Mouse (Mus musculus) testis, postnatal 14 days (tissue): Measurements from ENCODE around the gene Pnldc1.
"Not testable (repeated sequence)": the region's sequence is repeated elsewhere in the genome, so short reads cannot be mapped to it uniquely, and the experiment has no call there.

ENCODE experiments used
- DNase-seq: peaks from one replicate; pipeline ENCODE4 v3.0.0; 2021; ENCODE audit warnings: low spot score

Pnldc1 gene

DNA sequence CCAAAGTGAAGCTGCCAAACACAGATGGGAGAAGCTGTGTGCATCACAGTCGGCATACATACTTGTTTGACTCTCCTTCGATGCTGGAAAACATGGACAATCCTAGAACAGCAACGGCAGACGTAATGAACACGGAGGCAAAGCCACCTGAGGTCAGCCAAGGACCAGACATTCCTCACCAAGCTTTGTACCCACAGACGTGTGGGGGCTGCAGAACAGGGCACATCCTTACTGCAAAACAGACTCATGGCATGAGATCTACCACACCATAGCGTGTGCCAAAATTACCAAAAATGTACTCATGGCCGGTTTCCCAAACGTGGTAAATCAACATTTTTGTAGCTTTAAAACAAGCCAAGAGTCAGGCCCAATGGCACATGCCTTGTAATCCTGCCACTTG is 3.6 kb downstream of the Pnldc1 start:
- DNase-seq: no peak

DNA sequence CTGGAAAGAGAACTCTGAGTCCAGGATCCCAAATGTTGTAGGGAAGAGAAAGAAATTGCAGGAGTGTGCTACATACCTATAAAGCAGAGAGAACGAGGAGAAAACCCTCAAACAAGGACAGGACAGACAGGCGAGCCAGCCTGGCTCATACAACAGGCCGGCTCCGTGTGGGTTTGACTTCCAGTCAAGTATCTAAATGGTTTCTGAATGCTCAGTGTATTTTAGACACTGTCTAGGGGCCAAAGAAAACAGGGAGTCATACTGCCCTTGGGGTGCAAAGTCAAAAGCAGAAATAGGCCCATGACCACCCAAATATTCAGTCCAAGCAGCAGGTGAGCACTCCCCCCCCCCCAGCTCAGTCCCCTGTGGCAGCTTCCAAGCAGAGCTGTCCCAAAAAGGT is 4.2 kb downstream of the Pnldc1 start:
- no peak for DNase-seq

DNA sequence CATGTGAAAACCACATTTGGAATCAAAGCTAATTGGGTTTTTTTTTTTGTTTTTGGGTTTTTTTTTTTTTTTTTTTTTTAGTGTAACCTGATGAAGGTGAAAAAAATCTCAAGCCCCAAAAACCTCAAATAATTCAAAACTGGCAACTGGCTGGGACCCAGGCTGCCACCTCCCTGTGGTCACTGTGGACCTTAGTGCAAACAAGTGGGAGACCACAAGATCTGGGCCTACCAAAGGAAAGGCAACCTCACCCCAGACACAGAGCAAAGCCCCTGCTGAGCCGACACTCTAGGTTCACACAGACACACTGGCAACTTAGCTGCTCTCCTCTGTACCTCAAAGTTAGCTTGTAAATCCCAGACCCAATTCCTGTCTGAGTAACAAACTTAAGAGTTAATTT is 5.7 kb downstream of the Pnldc1 start:
- DNase-seq: no peak

DNA sequence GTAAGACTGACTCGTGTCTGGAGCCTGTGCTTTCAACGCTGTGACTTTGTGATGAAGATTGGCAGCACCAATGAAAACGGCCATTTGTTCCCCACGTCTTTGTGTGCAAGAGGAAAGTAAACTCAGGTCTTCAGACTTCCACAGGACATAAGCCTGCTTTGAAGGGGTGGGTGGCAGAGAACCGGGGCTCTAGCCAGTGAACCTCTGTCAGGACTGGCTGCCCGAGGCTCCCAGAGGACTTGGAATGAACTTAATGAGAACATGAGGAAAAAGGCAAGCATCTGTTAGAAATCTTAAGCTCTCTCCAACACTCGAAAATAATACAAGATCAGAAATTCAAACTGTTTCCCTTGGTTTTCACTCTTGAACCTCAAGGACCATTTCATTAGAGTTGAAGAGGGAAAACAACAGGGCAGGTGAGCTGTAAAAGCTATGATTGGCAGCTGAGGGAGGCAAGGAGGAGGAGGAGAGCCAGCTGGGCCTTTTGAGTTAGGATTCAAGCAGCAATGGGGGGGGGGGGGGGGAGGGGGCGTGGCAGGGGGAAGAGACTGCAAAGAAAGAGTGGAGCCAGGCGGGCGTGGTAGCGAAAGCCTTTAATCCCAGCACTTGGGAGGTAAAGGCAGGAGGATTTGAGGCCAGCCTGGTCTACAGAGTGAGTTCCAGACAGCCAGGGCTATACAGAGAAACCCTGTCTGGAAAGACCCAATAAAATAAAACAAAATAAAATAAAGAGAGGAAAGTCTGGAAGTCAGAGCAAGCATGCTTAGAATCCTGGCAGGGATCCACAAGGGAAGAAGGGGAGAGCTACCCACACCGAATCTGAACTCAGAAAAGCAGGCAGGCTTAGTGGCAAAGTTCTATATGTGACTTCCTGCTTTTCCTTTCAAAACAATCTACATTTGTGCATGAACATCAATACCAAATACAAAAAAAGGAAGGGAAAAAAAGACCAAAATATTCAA is 6.4 kb downstream of the Pnldc1 start:
- DNase-seq: no peak

DNA sequence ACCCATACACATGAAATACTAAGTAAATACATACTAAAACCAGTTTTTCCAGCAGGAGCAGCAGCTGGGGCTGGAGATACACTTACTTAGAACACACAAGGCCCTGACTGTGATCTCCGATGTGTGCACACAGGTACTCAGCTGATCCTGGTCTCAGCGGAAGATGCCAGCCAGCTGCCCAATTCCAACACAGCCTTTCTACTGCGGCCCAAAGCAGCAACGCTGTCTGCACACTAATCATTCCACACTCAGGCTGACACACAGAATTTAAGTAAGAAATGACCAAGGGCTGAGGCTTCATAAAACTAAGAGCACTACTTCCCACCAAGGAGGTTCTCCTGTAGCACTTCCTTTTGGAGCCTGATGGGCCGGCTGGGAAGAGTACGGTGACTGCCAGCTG is 7.7 kb downstream of the Pnldc1 start:
- DNase-seq: no peak

DNA sequence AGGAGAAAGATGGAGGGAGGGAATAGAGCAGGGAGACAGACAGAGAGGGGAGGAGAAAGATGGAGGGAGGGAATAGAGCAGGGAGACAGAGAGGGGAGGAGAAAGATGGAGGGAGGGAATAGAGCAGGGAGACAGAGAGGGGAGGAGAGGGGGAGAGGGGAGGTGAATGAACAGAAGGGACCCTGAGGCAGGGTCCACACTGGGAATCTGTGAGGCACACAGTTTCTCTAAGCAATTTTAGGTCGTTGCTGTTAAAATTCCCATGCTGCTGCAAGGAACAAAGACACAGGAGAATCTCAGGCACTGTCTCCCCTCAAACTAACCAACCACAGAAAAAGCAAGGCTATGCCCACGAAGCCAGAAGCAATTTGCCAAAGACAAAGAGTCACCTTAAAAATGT is 11.4 kb downstream of the Pnldc1 start:
- not testable (repeated sequence) for DNase-seq

DNA sequence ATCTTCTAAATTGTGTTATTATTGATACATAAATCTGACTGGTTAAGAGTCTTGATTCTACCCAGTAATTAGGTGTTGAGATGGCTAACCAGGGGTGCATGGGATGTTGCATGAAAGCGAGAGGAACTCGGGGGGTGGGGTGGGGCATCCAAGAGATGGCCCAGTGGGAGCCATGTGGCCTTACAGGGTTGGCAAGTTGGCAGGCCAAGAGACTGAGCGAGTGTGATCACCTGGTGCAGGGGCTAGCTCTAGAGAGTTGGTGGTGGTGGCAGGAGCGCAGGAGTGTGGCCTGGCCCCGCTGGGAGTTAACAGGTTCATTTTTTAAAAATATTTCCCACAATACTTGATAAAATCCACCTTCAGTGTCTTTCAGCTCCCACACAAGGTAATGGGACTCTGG is 12.4 kb downstream of the Pnldc1 start:
- DNase-seq: no peak

DNA sequence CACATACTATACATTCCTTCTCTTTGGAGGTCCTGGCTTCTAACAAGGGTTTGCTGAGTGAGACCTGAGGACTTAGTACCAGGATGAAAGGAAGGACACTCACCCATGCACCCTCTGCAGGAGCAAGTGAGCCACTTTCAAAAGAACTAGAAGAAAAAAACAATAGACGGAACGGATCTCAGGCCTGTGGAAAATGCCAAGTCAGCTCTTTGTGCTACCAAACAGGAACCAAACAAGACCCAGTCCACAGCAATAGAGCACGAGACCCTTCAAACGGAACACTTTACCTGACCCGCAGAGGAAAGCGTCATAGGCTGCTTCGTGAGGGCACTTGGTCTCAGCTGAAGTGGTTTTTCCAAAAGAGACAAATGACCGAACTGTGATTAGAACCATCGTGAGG is 18.0 kb downstream of the Pnldc1 start:
- DNase-seq: no peak

DNA sequence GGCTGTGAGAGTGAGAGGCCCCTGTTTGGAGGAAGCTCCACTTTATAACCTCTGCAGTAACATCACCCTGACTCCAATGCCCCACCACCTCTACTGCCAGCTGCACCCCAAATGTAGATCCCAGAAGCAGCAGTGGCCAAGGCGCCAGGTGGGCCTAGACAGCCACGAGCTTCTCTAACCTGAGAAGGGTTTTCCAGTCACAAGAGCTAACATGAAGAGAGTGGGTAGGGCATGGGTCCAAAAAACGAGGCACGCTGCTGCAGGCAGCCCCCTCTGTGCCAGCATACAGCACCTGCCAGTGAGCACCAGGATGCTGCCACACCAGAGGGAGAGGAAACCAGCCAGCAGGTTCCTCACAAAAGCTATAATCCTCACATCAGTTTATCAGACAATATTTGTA is 19.0 kb downstream of the Pnldc1 start:
- DNase-seq: no peak

DNA sequence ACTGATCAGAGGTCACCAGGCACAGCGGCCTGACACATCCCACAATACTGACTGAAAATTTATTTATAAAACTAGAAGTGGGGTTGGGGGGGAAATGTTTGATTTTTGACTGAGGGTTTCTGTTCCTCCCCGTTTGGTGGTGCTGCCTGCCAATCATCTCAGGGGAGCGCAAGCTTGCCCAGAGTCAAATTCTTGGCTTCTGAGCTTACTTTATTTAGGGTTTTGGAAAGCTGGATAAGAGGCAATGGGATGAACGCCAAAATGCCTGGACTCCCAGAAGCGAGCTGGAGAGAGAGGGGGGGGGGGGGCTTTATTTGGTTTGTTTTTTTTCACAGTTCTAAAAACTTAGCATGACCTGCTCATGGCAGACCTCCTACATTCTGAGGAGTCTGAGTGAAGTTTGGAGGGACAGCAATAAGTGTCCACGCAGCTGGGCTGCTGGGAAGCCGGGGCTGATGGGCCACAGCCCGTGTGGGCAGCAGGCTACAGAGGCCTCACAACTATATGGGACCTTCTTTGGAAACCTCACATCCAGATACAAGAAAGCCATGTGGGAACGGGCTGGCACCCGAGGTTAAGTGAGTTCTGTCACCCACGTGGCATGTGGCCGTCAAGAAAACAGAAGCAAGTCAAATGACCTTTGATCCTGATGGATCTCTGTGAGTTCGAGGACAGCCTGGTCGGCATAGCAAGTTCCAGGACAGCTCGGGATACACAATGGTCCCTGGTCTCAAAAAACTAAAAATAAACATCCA is 22.8 kb downstream of the Pnldc1 start:
- no peak for DNase-seq

DNA sequence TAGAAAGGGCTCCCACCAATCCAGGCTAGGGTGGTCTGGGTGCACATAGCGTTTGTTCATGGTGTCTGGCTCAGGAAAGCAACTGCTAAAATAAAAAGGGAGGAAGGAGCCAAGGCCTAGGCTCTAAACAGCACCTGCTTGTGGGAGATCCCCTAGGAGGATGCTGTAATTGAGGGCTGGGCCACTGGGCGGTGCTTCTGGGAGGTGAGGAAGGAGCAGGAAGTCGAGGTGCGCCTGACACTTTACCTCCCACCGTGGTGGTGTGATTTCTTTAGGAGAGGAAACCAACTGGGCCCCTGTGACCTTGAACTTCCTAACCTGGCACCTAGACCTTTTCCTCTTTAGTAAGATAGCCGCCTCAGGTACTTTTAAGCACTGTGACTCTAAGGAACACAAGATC is 23.4 kb downstream of the Pnldc1 start:
- no peak for DNase-seq

DNA sequence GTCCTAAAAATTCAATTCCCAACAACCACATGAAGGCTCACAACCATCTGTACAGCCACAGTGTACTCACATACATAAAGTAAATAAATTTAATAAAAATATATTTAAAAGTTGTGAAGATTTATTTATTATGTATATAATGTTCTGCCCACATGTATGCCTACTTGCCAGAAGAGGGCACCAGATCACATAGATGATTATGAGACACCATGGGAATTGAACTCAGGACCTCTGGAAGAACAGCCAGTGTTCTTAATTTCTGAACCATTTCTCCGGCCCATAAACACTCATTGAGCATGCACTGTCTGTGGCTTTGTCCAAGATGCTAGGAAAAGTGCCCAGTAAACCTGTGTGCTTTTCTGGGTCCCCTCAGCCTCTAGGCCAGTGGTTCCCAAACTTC is 28.8 kb downstream of the Pnldc1 start:
- no peak for DNase-seq

DNA sequence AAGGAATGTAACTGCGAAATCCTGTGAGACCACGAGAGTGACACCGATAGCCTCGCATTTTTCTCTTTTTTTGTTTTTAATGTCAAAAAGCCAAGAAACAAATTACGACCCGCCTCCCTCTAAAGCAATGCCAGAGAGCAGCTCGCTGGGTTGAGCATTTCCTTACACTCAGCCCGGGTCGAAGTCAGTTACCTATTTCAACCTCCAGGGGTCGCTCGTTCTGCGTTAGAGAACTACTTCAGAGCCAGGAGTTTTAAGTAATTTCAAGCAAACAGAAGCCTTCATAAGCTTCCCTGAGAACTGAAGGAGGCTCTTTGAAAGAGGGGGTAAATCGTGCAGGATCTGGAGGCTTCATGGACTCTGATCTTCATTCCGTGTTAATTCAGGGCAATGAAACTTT is 29.9 kb downstream of the Pnldc1 start:
- DNase-seq: peak; percentile 77

DNA sequence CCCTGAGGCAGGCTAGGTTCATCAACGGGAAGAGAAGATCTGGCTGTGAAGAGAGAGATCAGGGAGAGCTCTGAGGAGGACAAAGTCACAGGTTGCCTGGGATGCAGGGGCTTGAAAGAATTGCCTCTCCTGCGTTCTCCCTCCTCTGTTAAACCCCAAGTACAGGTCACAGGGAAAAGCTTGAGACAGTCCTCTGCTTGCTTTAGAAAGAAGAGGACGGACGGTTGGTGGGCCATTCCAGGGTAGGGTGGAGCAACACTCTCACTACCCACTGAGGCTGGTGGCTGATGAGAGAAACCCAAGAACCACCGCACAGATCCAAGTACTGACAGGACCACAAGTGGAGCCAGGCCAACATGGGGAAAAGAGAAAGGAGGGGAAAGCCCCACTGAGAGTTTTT is 34.3 kb downstream of the Pnldc1 start, which contains the start of gene Mrgprh:
Mrgprh (plus strand) TSS at position 301 of the 400 bp plus-strand sequence.
- DNase-seq: no peak

DNA sequence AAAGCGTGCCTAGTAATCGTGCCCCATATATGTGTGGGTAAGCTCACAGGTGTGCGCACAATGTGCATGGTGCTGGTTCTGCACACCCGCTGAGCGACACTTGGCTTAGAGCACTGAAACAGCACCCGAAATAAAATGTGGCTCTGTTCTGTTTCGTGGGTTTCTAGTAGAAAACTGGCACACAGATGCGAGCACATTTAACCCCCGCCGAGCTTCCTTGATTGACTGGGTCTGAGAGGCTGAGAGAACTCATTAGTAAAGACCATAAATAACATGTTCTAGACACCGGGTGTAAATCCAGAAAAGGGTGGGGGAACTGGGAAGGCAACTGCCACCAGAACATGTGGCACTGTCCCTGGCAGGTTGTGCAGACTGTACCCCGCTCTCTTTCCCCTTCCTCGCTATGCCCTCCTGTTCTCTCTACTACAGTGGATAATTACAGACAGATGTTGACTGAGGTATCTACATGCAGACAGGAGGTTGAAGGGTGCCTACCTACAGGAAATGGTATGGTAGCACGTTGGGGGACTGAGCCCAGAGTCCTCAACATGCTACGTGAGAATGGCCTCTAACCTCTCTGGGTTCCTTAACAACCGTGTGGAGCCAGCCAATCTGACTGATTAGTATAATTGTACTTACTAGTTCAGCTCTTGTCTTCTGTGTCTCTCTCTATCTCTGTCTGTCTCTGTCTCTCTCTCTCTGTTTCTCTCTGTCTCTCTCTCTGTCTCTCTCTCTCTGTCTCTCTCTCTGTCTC is 37.6 kb downstream of the Pnldc1 start:
- no peak for DNase-seq

DNA sequence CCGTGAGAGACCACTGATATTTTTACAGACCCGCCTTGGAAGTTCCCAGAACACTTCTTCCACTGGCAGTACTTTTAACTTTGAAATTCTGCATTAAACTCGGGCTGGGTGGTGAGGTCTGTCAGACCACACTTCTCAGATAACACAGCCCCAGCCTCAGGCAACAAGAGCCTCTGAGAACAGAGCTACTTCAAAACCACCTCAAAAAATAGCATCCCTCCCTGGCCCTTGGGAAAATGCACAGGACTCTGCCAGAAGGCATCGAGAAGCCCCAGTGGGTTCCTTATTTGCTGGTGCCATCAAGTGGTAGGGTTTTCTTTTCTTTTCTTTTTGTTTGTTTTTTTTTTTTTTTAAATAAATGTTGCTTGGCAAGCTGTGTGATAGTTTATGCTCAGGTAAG is 41.4 kb downstream of the Pnldc1 start:
- DNase-seq: no peak

DNA sequence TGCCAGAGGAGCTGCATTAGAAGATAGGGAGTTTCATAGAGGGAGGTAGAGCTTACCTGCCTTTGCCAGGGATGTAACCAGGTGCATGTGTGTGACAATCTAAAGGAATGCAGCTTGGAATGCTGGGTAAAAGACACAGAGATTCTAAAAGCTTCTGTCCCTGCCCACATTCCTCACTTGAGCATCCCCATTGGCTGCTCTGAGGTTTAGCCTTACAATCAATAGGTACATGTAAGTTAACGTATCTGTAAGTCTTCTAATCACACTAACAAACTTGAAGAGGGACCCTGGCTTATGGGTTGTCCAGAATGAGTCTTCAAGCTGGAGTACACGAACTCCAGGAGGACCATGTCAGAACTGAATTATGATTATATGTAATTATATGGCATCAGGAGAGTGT is 42.0 kb downstream of the Pnldc1 start, which contains the start of gene Mas1:
Mas1 (minus strand) TSS at position 101 of the 400 bp plus-strand sequence.
- DNase-seq: no peak

DNA sequence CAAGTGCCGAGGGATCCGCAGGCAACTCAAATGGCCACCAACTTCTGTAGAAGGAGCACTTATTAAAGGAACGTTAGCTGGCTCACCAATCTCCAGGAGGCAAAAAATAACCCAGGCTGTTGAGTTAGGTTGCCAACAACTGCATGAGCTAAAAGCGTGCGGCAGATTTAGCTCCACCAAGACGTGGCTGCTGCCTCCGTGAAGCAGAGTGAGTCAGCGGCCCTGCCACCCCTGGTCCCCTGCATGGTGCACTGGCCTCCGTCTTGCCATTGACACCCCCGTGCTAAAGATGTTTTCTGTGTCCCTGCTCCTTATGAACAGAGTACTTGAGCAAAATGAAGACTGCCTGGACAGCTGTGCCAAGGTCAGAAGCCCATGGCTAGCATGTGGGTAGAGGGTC is 43.2 kb downstream of the Pnldc1 start:
- DNase-seq: no peak

DNA sequence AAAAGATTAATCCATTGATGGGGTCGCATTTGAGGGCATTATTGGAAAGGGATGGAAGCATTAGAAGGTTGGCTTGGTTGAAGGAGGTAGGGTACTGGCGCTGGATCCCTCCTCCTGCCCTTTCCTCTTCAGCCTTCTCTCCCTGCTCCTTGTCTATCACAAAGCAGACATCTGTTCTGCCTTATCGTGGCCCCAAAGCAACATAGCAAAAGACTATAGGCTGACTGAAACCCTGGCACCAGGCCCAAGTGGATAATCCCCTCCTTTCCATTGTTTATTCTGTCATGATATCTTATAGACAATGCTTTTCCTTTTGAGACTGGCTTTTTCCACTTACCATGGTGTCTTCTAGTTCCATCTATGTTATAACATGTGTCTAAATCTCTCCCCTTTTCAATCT is 44.6 kb downstream of the Pnldc1 start:
- no peak for DNase-seq

DNA sequence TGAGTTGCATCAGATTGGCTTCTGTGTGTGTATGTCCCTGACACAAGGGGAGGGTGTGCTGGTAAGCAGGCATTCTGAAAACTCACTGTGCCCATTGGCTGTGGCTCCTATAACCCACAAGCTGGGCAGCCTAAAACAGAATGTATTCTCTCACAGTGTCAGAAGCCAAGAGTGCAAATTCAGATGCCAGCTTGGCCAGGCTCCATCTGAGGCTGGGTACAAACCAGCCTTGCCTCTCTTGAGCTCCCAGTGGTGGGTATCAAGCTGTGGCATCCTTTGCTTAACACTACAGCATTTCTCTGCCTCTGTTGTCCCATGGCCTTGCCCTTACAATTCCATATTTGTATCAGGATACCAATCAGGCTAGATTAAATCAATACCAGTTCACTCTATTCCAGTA is 45.9 kb downstream of the Pnldc1 start:
- no peak for DNase-seq

DNA sequence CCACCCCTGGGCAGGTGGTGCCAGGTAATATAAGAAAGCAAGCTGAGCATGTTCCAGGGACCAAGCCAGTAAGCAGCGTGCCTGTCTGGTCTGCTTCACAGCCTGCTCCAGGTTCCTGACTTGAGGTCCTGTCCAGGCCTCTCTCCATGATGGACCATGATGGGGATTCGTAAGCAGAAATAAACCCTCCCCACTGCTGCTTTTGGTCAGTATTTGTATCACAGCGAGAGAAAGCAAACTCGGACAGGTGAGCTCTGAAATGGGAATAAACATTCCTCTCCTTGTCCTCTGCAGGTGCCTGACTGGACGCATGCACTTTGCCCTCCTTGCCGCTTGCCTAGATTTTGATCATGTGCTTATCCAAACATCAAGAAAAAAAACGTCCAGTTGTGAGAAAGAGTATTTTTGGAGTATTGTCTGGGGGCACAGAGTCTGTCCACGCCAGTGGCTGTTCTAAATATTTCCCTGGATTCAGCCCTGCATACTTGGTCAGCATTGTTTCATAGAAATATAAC is 51.0 kb downstream of the Pnldc1 start:
- no peak for DNase-seq

DNA sequence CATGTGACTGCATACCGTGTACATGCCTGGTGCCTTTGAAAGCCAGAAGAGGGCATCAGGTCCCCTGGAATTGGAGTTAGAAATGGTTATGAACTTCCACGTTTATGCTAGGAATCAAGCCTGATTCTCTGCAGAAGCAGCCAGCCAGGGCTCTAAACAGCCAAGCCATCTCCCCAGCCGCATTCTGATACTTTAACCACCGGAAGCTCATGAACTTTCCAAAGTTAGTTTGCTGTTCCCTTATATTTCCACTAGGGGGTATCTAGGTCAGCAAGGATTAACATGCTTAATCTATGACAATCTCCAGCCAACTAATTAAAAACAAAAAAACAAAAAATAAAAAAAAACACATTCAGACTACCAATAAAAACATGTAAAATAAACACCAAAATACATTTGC is 52.0 kb downstream of the Pnldc1 start:
- DNase-seq: no peak
